ENCODE assay signal across 17 mouse cellular contexts in the genomic region with DNA sequence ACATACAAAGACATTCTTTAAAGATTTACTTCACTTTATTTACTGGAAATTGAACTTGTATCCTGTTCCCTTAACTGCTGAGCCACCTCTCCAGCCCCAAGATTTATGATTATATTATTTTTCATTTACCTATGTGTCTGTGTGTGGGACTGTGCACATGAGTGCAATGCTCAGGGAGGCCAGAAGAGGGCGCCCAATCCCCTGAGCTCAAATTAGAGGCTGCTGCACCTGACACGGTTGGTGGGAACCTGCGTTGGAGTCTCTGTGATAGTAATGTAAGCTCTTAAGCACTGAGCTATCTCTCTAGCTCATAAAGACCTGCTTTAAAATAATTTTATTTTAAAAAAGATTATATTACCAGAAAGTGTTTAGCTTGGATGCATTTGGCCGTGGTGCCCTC.
DNase-seq lines count a peak whose midpoint lies in the region; ATAC-seq and TF ChIP-seq lines count a peak whose summit lies in the region.
"Had no signal": no experiment of that assay in that cellular context is flagged by ENCODE, and none has a peak within 500 bp of the region (broad histone marks: within the 10 kb centered on the region; RNA-seq: fewer than 3 reads in every experiment).

No protein-coding gene starts in this region.

- H3K9me3 ChIP-seq in kidney, postnatal 0 days (replicated peaks; ENCODE audit: low read length): no peaks in the 10 kb centered on the region
- no peaks in the 10 kb centered on the region for H3K9me3 ChIP-seq in midbrain, postnatal 0 days (ENCODE audit: low read length)
- H3K9me3 ChIP-seq in midbrain, embryonic 15.5 days: no peaks in the 10 kb centered on the region
- no peaks in the 10 kb centered on the region for H3K9me3 ChIP-seq in ES-E14 (ENCODE audit: control insufficient read depth, insufficient read depth, low read depth, low read length)
- no peaks in the 10 kb centered on the region for H3K9me3 ChIP-seq in hindbrain, embryonic 14.5 days (ENCODE audit: control insufficient read depth, low read length)
- H3K9me3 ChIP-seq: heart, embryonic 15.5 days; hindbrain, embryonic 13.5 days; liver, embryonic 15.5 days; megakaryocyte, embryonic 14.5 days had no signal

- no peak overlapping the region for H3K4me2 ChIP-seq in kidney, postnatal 0 days (ENCODE audit: low read length)
- H3K4me2 ChIP-seq in midbrain, postnatal 0 days (ENCODE audit: low read depth, low read length, poor library complexity, severe bottlenecking): no peak overlapping the region
- H3K4me2 ChIP-seq in midbrain, embryonic 15.5 days: no peak overlapping the region
- H3K4me2 ChIP-seq in hindbrain, embryonic 14.5 days (replicated peaks): no peak overlapping the region
- H3K4me2 ChIP-seq: heart, embryonic 15.5 days; hindbrain, embryonic 13.5 days; liver, embryonic 15.5 days had no signal

- H3K36me3 ChIP-seq in kidney, postnatal 0 days (ENCODE audit: insufficient read depth, low read length): no peaks in the 10 kb centered on the region
- H3K36me3 ChIP-seq in midbrain, postnatal 0 days (ENCODE audit: insufficient read depth, low read length): no peaks in the 10 kb centered on the region
- H3K36me3 ChIP-seq in midbrain, embryonic 15.5 days (replicated peaks): no peaks in the 10 kb centered on the region
- H3K36me3 ChIP-seq in ES-E14 (ENCODE audit: control insufficient read depth, insufficient read depth, low read length, poor library complexity, severe bottlenecking): no peaks in the 10 kb centered on the region
- no peaks in the 10 kb centered on the region for H3K36me3 ChIP-seq in hindbrain, embryonic 14.5 days (replicated peaks; ENCODE audit: control insufficient read depth, insufficient read depth)
- H3K36me3 ChIP-seq: G1E; heart, embryonic 15.5 days; hindbrain, embryonic 13.5 days; liver, embryonic 15.5 days had no signal

- H3K4me3 ChIP-seq in kidney, postnatal 0 days (replicated peaks; ENCODE audit: low read depth, low read length): no peak overlapping the region
- H3K4me3 ChIP-seq in midbrain, postnatal 0 days (ENCODE audit: low read depth, low read length): no peak overlapping the region
- no peak overlapping the region for H3K4me3 ChIP-seq in midbrain, embryonic 15.5 days
- no peak overlapping the region for H3K4me3 ChIP-seq in ES-E14 (ENCODE audit: insufficient read depth in 1 of 2, low read depth in 1 of 2, low read length in 2 of 2, poor library complexity in 1 of 2, severe bottlenecking in 1 of 2)
- no peak overlapping the region for H3K4me3 ChIP-seq in hindbrain, embryonic 14.5 days (replicated peaks; ENCODE audit: low read length)
- H3K4me3 ChIP-seq: erythroblast, embryonic 14.5 days; heart, embryonic 15.5 days; hindbrain, embryonic 13.5 days; liver, embryonic 15.5 days; megakaryocyte, embryonic 14.5 days; myocyte had no signal

- no peak for TF ChIP-seq POLR2A in brain, embryonic 14.5 days (IDR thresholded peaks at IDR 0.05; ENCODE audit: borderline replicate concordance, extremely low read depth, insufficient read depth, insufficient read length, poor library complexity, severe bottlenecking)

- WGBS in kidney, postnatal 0 days: 89% methylated on average over 4 of the region's 4 CpGs
- 83% methylated on average over 4 of the region's 4 CpGs for WGBS in midbrain, postnatal 0 days
- 87% methylated on average over 4 of the region's 4 CpGs for WGBS in midbrain, embryonic 15.5 days
- WGBS in hindbrain, embryonic 14.5 days: 86% methylated on average over 4 of the region's 4 CpGs

- TF ChIP-seq CTCF in kidney, postnatal 0 days (IDR thresholded peaks at IDR 0.05; ENCODE audit: low read depth): peak; percentile 30; the same call in 1 of the 2 replicates
- peak; percentile 47 for TF ChIP-seq CTCF in midbrain, postnatal 0 days (IDR thresholded peaks at IDR 0.05)
- peak; percentile 44; the same call in 1 of the 2 replicates for TF ChIP-seq CTCF in brain, embryonic 14.5 days (IDR thresholded peaks at IDR 0.05; ENCODE audit: borderline replicate concordance, extremely low read depth, insufficient read depth, insufficient read length)

- DNase-seq in kidney, postnatal 0 days (ENCODE audit: low spot score): no peak
- DNase-seq in kidney, adult 9 months: no peak
- DNase-seq in midbrain, postnatal 0 days (ENCODE audit: low spot score): no peak
- peak; percentile 27 for DNase-seq in ES-E14 (ENCODE audit: low read depth, low spot score)
- no peak for DNase-seq in brain, embryonic 14.5 days (ENCODE audit: low read depth)
- no peak for DNase-seq in hindbrain, embryonic 14.5 days (ENCODE audit: low spot score)
- no peak for DNase-seq in frontal cortex, postnatal 10 days (ENCODE audit: low spot score in 2 of 2)
- DNase-seq: cerebellum, adult 9-11 months; gastrocnemius, postnatal 36 days had no signal

- no peak overlapping the region for H3K9ac ChIP-seq in kidney, postnatal 0 days (ENCODE audit: low read depth, low read length)
- H3K9ac ChIP-seq in midbrain, postnatal 0 days (replicated peaks; ENCODE audit: low read length, poor library complexity, severe bottlenecking): no peak overlapping the region
- no peak overlapping the region for H3K9ac ChIP-seq in midbrain, embryonic 15.5 days
- H3K9ac ChIP-seq in ES-E14 (ENCODE audit: insufficient read depth, low read depth, low read length, poor library complexity, severe bottlenecking): no peak overlapping the region
- H3K9ac ChIP-seq in hindbrain, embryonic 14.5 days: no peak overlapping the region
- H3K9ac ChIP-seq: heart, embryonic 15.5 days; hindbrain, embryonic 13.5 days; liver, embryonic 15.5 days had no signal

- no peak overlapping the region for H3K27ac ChIP-seq in kidney, postnatal 0 days
- H3K27ac ChIP-seq in midbrain, postnatal 0 days (ENCODE audit: low read depth, low read length): no peak overlapping the region
- no peak overlapping the region for H3K27ac ChIP-seq in midbrain, embryonic 15.5 days
- no peak overlapping the region for H3K27ac ChIP-seq in ES-E14 (ENCODE audit: insufficient read depth, low read depth, low read length, poor library complexity, severe bottlenecking)
- H3K27ac ChIP-seq in hindbrain, embryonic 14.5 days: no peak overlapping the region
- H3K27ac ChIP-seq: heart, embryonic 15.5 days; hindbrain, embryonic 13.5 days; liver, embryonic 15.5 days had no signal

- H3K4me1 ChIP-seq in kidney, postnatal 0 days (replicated peaks; ENCODE audit: insufficient read depth, low read length): no peaks in the 10 kb centered on the region
- H3K4me1 ChIP-seq in midbrain, postnatal 0 days (ENCODE audit: insufficient read depth, low read length): no peaks in the 10 kb centered on the region
- no peaks in the 10 kb centered on the region for H3K4me1 ChIP-seq in midbrain, embryonic 15.5 days
- no peaks in the 10 kb centered on the region for H3K4me1 ChIP-seq in ES-E14 (ENCODE audit: control insufficient read depth in 2 of 2, insufficient read depth in 2 of 2, low read length in 2 of 2, poor library complexity in 1 of 2)
- no peaks in the 10 kb centered on the region for H3K4me1 ChIP-seq in hindbrain, embryonic 14.5 days (replicated peaks; ENCODE audit: control insufficient read depth, insufficient read depth, low read length)
- H3K4me1 ChIP-seq: heart, embryonic 15.5 days; hindbrain, embryonic 13.5 days; liver, embryonic 15.5 days had no signal

- no peak for ATAC-seq in kidney, postnatal 0 days (replicated peaks; ENCODE audit: low FRiP score, low read depth)
- ATAC-seq in midbrain, postnatal 0 days (ENCODE audit: low FRiP score): no peak
- ATAC-seq in midbrain, embryonic 15.5 days (replicated peaks): no peak
- ATAC-seq in hindbrain, embryonic 14.5 days (ENCODE audit: low FRiP score): no peak

- no peaks in the 10 kb centered on the region for H3K27me3 ChIP-seq in kidney, postnatal 0 days (ENCODE audit: insufficient read depth, low read length)
- H3K27me3 ChIP-seq in midbrain, postnatal 0 days (ENCODE audit: insufficient read depth, low read length): no peaks in the 10 kb centered on the region
- no peaks in the 10 kb centered on the region for H3K27me3 ChIP-seq in midbrain, embryonic 15.5 days (replicated peaks)
- H3K27me3 ChIP-seq in hindbrain, embryonic 14.5 days (ENCODE audit: control insufficient read depth, insufficient read depth, low read length): no peaks in the 10 kb centered on the region
- H3K27me3 ChIP-seq: heart, embryonic 15.5 days; hindbrain, embryonic 13.5 days; liver, embryonic 15.5 days; megakaryocyte, embryonic 14.5 days had no signal

- in situ Hi-C loops in ES-E14 (cut with MboI; ENCODE audit: low sequenced_read_pairs in 2 of 2, unreplicated experiment in 2 of 2): no loop called here

TF ChIP-seq in ES-E14, 5 proteins besides CTCF, POLR2A, EP300 and RAD21:
- TF ChIP-seq MAFK (IDR thresholded peaks at IDR 0.05; ENCODE audit: insufficient read depth, low read depth, low read length): no peak
- TF ChIP-seq CHD2 (IDR thresholded peaks at IDR 0.05; ENCODE audit: low read depth, low read length): no peak
- no peak for TF ChIP-seq HCFC1 (IDR thresholded peaks at IDR 0.05; ENCODE audit: borderline replicate concordance, insufficient read depth, low read length)
- TF ChIP-seq ZC3H11A (IDR thresholded peaks at IDR 0.05; ENCODE audit: borderline replicate concordance, low read depth, low read length): 0 out of 2 replicates have a peak, but pooled peaks have one; percentile 27
